Mouse (Mus musculus) stomach, embryonic 15.5 days (tissue): Measurements from ENCODE around the gene Fcrl5. TPM values are rescaled to one million over a fixed set of nuclear protein-coding genes. Genes with fewer than 3 reads are reported as not detected.
A peak's percentile ranks its signal among the peaks of the same experiment; 100 is the strongest.
"Not testable (repeated sequence)": the region's sequence is repeated elsewhere in the genome, so short reads cannot be mapped to it uniquely, and the experiment has no call there.

Experiments
- ATAC-seq: fragments of 200-750 bp; cut with Nextera tagmentation; 2 replicates; pipeline ENCODE4 v1.8.0; 2017; ENCODE audit warnings: low read depth, moderate number of reproducible peaks, moderate TSS enrichment; ENCODE audit not compliant: insufficient read depth, low FRiP score
- H3K27ac ChIP-seq: fragments of 300-500 bp; sonication (generic); 2 replicates; pipeline ENCODE4 v1.5.1; 2015; ENCODE audit warnings: mild to moderate bottlenecking, inconsistent platforms
- H3K27me3 ChIP-seq: fragments of 300-500 bp; sonication (generic); replicated peaks from 2 replicates; pipeline ENCODE4 v1.6.1; 2015; ENCODE audit warnings: inconsistent platforms
- H3K36me3 ChIP-seq: fragments of 300-500 bp; sonication (generic); 2 replicates; pipeline ENCODE4 v1.6.1; 2015; ENCODE audit warnings: inconsistent platforms
- H3K4me1 ChIP-seq: fragments of 300-500 bp; sonication (generic); 2 replicates; pipeline ENCODE4 v1.6.1; 2015; ENCODE audit warnings: inconsistent platforms
- H3K4me2 ChIP-seq: fragments of 300-500 bp; sonication (generic); 2 replicates; pipeline ENCODE4 v1.6.1; 2015; ENCODE audit warnings: mild to moderate bottlenecking, inconsistent platforms
- H3K4me3 ChIP-seq: fragments of 300-500 bp; sonication (generic); replicated peaks from 2 replicates; pipeline ENCODE4 v1.5.1; 2015; ENCODE audit warnings: inconsistent platforms
- H3K9ac ChIP-seq: fragments of 300-500 bp; sonication (generic); 2 replicates; pipeline ENCODE4 v1.6.1; 2015; ENCODE audit warnings: inconsistent platforms
- H3K9me3 ChIP-seq: fragments of 300-500 bp; sonication (generic); 2 replicates; pipeline ENCODE4 v1.6.1; 2016; ENCODE audit warnings: inconsistent platforms
- WGBS: fragments of 180-500 bp; shearing (Covaris S2); methylation state at CpG from one replicate; pipeline ENCODE4 v1.1.7; 2015; 5-methylcytosine and 5-hydroxymethylcytosine counted together
- polyA plus RNA-seq: library from polyadenylated mRNA; unstranded; fragments of >200 nt; fragmentation: Nextera tagmentation; extraction: Ambion mirVana; gene quantifications from 2 replicates; pipeline ENCODE4 v1.2.1, GENCODE M21; 2015

Fcrl5 gene
- polyA plus RNA-seq, 1 experiment from 2014 or later, result not detected

DNA sequence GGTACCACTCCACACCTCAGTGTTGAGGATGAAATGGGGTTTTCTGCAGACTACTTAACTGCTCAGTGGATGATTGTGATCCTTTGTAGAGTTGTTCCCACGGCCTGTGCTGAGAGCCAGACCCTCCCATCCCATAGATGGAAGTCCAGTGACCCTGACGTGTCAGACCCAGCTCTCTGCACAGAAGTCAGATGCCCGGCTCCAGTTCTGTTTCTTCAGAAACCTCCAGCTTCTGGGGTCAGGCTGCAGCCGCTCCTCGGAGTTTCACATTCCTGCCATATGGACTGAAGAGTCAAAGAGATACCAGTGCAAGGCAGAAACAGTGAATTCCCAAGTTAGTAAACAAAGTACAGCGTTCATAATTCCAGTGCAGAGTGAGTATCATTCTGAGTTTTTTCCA is 8.4 kb downstream of the Fcrl5 start:
- no peak overlapping the region for H3K4me3 ChIP-seq
- H3K36me3 ChIP-seq, result no peaks in the 10 kb centered on the region
- H3K9ac ChIP-seq, result no peak overlapping the region
- no peak overlapping the region for H3K27ac ChIP-seq
- ATAC-seq, result no peak
- whole genome bisulfite sequencing, result 50% methylated on average over 6 of the region's 6 CpGs
- H3K9me3 ChIP-seq, result no peaks in the 10 kb centered on the region
- no peaks in the 10 kb centered on the region for H3K4me1 ChIP-seq
- no peaks in the 10 kb centered on the region for H3K27me3 ChIP-seq
- no peak overlapping the region for H3K4me2 ChIP-seq

DNA sequence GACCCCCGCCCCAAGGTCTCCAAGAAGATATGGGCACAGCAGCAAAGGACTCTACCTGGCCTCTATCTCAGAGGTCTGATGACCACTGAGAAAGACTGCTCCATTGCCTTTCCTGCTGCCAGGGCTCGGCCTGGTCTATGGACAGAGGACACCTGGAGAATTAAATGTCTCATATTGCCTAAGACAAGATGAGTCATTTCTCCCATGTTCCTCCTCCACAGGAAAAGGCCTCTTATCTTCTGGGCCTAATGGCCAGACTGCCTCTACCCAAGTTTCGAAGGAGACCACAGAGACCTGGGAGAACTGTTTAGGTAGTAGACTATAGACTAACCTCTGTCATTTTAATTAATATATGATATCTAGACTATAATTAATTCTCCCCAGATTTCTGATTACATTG is 29.9 kb downstream of the Fcrl5 start:
- no peak overlapping the region for H3K27ac ChIP-seq
- WGBS, result 77% methylated on average over 3 of the region's 3 CpGs
- H3K4me1 ChIP-seq, result no peaks in the 10 kb centered on the region
- H3K9ac ChIP-seq, result no peak overlapping the region
- H3K4me2 ChIP-seq, result no peak overlapping the region
- no peaks in the 10 kb centered on the region for H3K9me3 ChIP-seq
- H3K4me3 ChIP-seq, result no peak overlapping the region
- no peak for ATAC-seq
- no peaks in the 10 kb centered on the region for H3K36me3 ChIP-seq
- H3K27me3 ChIP-seq, result no peaks in the 10 kb centered on the region

DNA sequence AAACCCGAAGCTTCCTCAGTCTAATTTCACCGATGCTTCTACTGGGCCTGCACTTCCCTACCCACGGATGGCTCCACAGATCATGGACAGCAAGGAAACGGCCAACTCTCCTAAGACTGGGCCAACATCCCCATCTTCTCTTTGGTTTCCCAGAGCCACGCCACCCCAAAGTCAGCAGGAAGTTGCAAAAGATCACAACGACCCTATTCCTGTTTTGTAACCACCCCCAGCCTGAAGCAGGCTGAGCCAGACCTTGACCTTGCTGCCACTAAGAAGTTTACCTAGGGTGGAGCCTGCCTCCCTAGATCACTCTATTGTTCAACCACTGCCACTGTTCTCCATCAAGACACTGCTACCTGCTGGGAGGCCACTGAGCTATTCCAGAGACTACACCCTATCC is 31.4 kb downstream of the Fcrl5 start:
- Histone ChIP-seq H3K4me3 (no peak overlapping the region), H3K4me1 (no peaks in the 10 kb centered on the region), H3K27ac (no peak overlapping the region), H3K9me3 (no peaks in the 10 kb centered on the region), H3K9ac (no peak overlapping the region), H3K36me3 (no peaks in the 10 kb centered on the region), H3K4me2 (no peak overlapping the region), H3K27me3 (no peaks in the 10 kb centered on the region)
- 70% methylated on average over 6 of the region's 6 CpGs for WGBS
- no peak for ATAC-seq

DNA sequence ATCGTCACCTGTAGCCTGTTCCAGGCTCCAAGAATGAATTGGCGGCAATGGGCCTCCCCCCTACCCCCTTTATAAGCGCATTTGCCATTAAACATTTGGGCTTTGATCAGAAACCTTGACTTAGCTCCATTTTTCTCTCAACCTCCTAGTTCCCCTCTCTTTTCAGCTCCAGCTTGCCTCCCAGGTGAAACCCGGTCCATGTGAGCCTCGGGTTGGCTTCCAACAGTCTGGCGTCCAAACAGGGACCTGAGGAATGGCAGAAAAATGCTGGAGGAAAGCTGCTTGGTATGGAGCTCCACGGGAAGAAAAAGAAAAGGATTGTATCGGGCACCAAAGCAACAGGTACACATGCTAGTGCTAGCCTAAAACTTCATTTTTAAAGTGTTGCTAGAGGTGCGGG is 31.8 kb downstream of the Fcrl5 start:
- Histone ChIP-seq H3K4me3 (no peak overlapping the region), H3K9ac (no peak overlapping the region), H3K27ac (no peak overlapping the region), H3K4me2 (no peak overlapping the region), H3K27me3 (no peaks in the 10 kb centered on the region), H3K36me3 (no peaks in the 10 kb centered on the region), H3K9me3 (no peaks in the 10 kb centered on the region), H3K4me1 (no peaks in the 10 kb centered on the region)
- WGBS, result 86% methylated on average over 9 of the region's 9 CpGs
- ATAC-seq, result no peak

DNA sequence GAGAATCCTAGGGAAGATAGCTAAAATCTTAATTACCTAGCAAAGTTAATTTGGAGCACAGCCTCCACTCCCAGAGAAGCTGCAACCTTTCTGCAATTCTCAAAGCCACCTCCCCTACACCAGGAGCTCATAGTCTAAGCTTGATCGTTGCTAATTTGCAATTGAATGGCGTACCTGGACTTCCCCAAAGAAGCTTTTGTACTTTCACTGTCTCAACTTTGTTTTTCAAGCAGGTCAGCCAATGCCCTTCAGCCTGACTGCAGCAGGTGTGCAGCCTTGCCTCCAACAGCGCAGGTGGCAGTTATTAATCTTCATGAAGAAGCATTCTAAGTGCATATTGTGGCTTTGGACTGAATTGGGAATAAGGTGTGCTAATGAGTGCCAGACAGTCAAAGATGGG is 42.4 kb downstream of the Fcrl5 start:
- not testable (repeated sequence) for H3K27ac ChIP-seq, H3K4me3 ChIP-seq, H3K4me2 ChIP-seq, ATAC-seq, H3K9me3 ChIP-seq, H3K9ac ChIP-seq, H3K4me1 ChIP-seq, H3K27me3 ChIP-seq, H3K36me3 ChIP-seq
- 80% methylated on average over 3 of the region's 3 CpGs for WGBS

DNA sequence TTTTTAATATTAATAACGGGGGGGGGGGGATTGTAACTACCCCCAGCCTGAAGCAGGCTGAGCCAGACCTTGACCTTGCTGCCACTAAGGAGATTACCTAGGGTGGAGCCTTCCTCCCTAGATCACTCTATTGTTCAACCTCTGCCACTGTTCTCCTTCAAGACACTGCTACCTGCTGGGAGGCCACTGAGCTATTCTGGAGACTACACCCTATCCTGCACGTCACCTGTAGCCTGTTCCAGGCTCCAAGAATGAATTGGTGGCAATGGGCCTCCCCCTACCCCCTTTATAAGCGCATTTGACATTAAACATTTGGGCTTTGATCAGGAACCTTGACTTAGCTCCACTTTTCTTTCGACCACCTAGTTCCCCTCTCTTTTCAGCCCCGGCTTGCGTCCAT is 43.0 kb downstream of the Fcrl5 start:
- H3K4me1 ChIP-seq, H3K9ac ChIP-seq, H3K36me3 ChIP-seq, H3K27me3 ChIP-seq, ATAC-seq, H3K9me3 ChIP-seq, H3K27ac ChIP-seq, H3K4me3 ChIP-seq, H3K4me2 ChIP-seq: not testable (repeated sequence)
- WGBS, result 79% methylated on average over 6 of the region's 6 CpGs

DNA sequence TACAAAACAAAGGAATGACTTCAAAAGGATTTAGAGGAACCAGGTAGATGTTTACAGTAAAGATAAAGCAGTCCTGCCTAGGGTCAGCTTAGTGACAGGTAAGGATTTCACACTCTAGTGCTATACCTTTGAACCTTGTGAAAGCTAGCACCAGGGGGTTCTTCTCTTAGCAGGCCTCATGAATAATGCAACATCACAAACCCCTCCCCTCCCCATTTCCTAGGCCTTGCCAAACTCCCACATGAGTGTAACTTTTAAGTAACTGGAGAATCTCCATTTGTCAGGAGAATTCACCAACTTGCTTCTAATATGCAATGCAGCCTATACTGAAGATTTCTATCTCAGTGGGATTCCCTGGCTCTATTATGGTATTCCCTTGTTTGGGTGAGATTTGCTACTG is 43.7 kb downstream of the Fcrl5 start:
- not testable (repeated sequence) for H3K4me3 ChIP-seq, H3K36me3 ChIP-seq, H3K9ac ChIP-seq, ATAC-seq, H3K4me2 ChIP-seq, H3K9me3 ChIP-seq, H3K27ac ChIP-seq, H3K27me3 ChIP-seq, H3K4me1 ChIP-seq

DNA sequence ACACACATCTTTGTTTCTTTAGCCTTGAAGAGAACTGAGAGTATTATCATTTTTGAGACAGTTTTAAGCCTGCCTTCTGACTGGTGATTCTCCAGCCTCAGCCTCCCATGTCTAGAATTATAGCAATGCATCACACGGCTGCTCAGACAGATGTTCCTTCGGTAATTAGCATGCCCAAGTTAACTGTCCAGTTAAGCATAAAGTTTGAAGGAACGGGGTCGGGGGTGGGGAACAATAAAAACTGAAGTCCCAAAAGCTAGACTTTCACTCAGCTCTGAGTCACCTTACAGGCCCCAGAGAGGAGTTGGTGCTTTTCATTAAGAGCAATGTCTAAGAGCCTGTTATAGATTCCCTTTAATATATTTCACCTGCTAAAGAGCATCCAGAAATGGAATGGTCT is 51.8 kb downstream of the Fcrl5 start:
- Histone ChIP-seq H3K27me3 (no peaks in the 10 kb centered on the region), H3K36me3 (no peaks in the 10 kb centered on the region), H3K9ac (no peak overlapping the region), H3K9me3 (no peaks in the 10 kb centered on the region), H3K27ac (no peak overlapping the region), H3K4me1 (no peaks in the 10 kb centered on the region), H3K4me3 (no peak overlapping the region), H3K4me2 (no peak overlapping the region)
- ATAC-seq, result no peak
- WGBS, result 84% methylated on average over 4 of the region's 4 CpGs

DNA sequence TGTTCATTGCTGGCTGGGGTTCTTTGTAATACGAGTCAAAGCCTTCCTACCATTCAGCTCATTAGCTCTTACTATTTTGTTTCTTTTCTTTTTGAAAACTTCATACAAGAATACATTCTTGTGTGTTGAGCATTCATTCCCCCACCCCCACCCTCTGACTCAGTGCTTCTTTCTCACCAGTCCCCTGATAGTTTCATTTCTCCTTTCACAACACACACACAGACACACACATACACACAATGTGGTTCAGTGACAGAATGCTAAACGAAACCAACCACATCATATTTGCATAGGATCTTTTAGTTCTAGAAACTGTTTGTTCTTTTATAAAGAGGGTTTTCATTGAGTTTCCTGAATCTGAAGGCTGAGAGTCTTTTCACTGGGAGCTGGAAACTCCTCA is 52.3 kb downstream of the Fcrl5 start:
- no peak overlapping the region for H3K27ac ChIP-seq
- H3K27me3 ChIP-seq, result no peaks in the 10 kb centered on the region
- no peak overlapping the region for H3K9ac ChIP-seq
- no peak for ATAC-seq
- no peaks in the 10 kb centered on the region for H3K36me3 ChIP-seq
- H3K4me3 ChIP-seq, result no peak overlapping the region
- H3K4me1 ChIP-seq, result no peaks in the 10 kb centered on the region
- H3K4me2 ChIP-seq, result no peak overlapping the region
- WGBS, result 68% methylated on average over 2 of the region's 2 CpGs
- no peaks in the 10 kb centered on the region for H3K9me3 ChIP-seq

DNA sequence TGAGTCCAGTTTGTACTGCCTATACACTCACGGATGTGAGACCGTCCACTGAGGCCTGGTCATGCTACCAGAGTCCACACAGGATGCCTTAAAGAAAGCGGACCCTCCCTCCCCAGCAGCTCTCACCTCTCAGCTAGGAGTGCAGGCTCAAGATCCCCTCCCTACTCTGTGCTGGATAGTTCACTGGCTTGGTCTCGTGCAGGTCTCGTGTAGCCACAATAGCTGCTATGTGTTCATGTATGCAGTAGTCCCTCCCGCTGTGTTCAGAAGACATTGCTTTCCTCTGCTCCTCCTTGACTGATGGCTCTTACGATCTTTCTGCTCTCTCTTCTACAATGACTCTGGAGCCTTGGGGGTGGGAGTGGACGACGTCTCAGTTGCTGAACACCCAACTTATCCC is 62.7 kb downstream of the Fcrl5 start:
- no peak overlapping the region for H3K4me3 ChIP-seq
- H3K9me3 ChIP-seq, result no peaks in the 10 kb centered on the region
- H3K9ac ChIP-seq, result no peak overlapping the region
- 84% methylated on average over 9 of the region's 9 CpGs for WGBS
- H3K4me1 ChIP-seq, result 0 out of 2 replicates have a peak, but pooled peaks cover 6% of the 10 kb centered on the region
- H3K36me3 ChIP-seq, result no peaks in the 10 kb centered on the region
- no peaks in the 10 kb centered on the region for H3K27me3 ChIP-seq
- no peak overlapping the region for H3K4me2 ChIP-seq
- H3K27ac ChIP-seq, result no peak overlapping the region
- no peak for ATAC-seq

DNA sequence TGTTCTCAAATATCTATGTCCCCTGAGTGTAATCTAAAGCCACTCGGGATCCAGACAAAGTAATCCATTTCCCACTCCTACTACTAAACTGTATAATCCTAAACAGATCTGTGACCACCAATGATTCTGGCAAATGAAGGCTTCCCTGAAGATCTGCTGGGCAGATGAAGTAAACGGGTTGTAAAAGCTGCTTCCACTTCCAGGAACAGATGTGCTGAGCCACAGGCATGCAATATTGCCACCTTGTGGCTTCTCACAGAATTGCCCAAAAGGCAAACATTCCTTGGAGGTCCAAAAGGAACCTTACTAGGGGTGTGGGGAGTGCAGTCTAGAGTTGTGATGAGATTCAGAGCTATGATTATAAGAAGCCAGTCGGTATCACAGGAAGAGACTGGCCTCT is 63.5 kb downstream of the Fcrl5 start:
- no peaks in the 10 kb centered on the region for H3K9me3 ChIP-seq
- peak; percentile 22; the same call in 1 of the 2 replicates for ATAC-seq
- H3K4me3 ChIP-seq, result no peak overlapping the region
- no peak overlapping the region for H3K4me2 ChIP-seq
- 0 out of 2 replicates have a peak, but pooled peaks cover 6% of the 10 kb centered on the region for H3K4me1 ChIP-seq
- H3K27ac ChIP-seq, result no peak overlapping the region
- 16% methylated on average over 3 of the region's 3 CpGs for WGBS
- no peaks in the 10 kb centered on the region for H3K36me3 ChIP-seq
- H3K27me3 ChIP-seq, result no peaks in the 10 kb centered on the region
- H3K9ac ChIP-seq, result no peak overlapping the region

DNA sequence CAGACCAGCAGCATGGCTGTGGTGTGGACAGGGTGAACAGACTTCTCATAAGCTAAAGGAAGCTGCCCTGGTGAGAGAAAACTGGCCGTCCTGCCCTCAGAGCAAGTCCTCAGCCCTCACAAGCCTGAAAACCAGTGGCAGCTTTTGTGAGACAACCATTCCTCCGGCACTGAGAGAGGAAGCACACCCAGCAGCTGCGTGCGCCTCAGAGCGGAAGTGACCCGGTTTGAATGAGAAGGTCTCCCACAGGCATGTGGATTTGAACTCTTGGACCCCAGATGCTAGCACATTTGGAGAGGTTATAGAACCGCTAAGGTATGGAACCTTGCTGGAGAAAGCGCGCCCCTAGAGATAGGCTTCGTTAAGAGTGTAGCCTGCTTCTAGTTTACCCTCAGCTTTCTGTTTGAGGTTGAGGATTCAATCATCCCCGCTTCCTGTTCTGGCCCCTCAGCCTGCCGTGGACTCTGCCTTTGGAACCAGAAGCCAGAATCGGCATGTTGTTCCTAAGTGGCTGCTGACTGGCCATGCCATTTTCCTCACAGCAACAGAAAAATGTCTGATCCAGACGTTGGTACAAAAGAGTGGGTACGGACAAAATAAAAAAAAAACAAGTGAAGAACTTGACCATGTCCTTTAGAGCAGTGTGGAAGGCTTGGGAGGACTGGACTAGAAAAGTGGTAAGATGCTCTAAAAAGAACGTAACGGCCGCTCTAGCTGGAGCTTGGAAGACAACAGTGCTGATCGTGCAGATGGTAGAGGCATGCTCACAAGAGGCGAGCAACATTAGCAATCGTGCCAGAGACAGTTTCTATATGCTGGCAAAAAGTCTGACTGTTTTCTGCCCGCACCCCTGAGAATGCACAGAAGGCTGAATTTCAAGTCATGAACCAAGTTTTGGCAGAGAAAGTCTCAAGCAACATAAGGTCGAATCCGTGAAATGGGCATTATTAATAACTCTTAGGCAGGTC is 64.8 kb downstream of the Fcrl5 start:
- whole genome bisulfite sequencing, result 75% methylated on average over 24 of the region's 24 CpGs
- no peak overlapping the region for H3K4me3 ChIP-seq
- no peaks in the 10 kb centered on the region for H3K27me3 ChIP-seq
- H3K36me3 ChIP-seq, result no peaks in the 10 kb centered on the region
- no peak overlapping the region for H3K4me2 ChIP-seq
- 0 out of 2 replicates have a peak, but pooled peaks cover 6% of the 10 kb centered on the region for H3K4me1 ChIP-seq
- H3K9ac ChIP-seq, result no peak overlapping the region
- H3K27ac ChIP-seq, result no peak overlapping the region
- H3K9me3 ChIP-seq, result no peaks in the 10 kb centered on the region
- ATAC-seq, result no peak
